Mouse (Mus musculus) yolk sac, embryonic 10.5 days (tissue): ENCODE data around the gene Gm973.
"Not testable (repeated sequence)": the region's sequence is repeated elsewhere in the genome, so short reads cannot be mapped to it uniquely, and the experiment has no call there.

Experiments
- DNase-seq: peaks from one replicate; pipeline ENCODE4 v3.0.0-alpha.2; 2017; ENCODE audit warnings: low spot score

The Gm973 gene

GRCm38 (mm10) chr1:59589271-59589670 is 73.2 kb downstream of the Gm973 start:
- no peak for DNase-seq

DNA sequence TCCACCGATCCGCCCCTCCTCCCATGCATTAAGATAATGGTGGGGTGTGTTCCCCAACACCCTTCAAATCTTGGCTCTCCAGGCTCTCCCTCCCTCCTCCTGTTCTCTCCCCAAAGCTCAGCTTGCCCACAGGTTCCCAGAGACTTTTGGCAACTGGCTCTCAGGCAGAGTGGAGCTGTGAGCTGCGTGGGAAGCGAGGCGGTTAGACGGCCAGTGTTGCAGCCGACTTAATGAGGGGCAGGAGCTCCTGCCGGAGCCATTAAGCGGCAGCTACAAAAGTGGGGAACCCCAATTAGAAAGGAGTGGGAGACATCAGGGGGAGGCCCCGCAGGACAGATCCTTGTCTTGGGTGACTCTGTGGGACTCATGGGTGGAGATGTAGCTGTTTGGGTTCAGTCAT is 76.3 kb downstream of the Gm973 start:
- DNase-seq: no peak

DNA sequence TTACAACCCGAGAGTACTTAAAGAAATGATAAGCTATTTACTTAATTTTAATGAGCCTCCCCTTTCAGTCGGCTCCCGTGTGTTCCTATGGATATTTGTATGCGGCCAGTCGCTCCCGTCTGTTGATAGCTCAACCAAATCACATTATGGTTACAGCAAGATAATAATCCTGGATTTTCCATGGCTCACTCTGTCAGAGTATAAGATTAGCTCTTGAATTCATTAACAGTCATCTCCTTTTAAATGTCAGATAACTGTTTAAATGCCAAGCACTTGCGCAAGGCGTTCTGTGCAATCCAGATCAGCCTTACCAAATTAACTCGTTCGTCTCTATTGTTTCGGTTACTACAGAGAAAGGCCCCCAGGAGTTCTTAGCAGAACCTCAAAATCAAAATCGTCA is 76.8 kb downstream of the Gm973 start:
- DNase-seq: no peak

DNA sequence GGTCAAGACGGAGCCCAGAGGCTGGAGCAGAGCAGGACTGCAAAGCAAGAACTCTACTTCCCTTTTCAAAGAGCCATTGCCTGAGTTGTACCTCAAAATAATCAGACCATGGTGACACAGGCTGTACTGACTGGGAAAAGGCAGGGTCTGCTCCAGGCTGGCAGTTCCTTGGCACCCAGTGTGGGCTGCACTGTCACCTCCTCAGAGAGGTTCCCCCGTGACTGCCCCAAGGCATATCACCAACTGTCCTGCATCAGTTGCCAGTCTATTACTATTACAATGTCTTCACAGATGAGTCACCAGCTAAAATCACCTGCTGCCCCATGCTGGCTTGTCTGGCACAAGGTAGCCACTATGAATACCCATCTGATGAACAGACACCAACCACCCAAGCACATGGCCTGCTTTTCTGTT is 77.6 kb downstream of the Gm973 start:
- no peak for DNase-seq

DNA sequence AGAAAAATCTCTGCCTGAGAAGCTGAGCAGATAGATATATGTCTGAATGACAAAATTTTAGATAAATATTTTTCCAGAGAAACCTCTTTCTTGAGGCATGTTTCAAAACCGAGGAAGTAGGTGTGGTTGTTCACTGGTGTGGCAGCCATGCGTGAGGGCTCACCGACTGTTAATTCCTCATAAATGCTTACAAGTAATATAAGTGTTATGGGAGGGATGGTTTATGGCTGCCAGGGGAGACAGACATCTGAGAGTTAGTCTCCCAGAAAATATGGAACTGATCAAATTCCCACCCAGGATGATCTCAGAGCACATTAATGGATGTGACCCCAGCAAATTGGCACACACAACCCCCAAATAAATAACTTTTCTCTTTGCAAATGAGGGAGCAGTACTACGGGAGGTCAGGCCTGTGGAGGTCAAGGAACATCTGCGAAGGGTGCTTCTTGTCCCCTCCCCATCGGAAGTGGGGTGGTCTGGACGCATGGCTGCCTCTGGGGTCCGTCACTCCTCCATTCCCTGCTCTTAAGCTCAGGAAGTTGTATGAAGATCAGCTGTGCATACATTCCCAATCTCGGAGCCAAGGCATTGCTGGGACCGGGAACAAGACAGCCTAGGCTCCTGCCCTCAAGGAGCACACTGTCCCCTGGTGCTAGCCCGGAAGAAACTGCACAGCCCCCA is 78.7 kb downstream of the Gm973 start:
- no peak for DNase-seq

DNA sequence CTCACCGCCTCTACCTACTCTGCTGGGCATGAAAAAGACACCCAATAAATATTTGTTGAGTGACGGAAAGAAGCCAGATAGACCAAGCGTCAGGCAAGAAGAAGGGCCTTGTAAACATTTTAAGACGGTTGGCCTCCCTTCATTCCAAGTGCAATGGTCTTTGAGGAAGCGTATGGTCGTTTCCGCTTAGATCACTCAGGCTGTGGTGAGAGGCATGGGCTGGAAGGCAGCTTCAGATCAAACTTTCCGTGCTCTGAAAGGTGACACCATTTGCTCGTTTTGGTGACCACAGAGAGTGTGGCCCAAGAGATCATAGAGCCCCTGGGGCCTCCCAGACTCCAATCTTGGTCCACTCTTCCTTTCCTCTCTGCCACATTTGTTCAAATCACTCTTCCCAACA is 79.5 kb downstream of the Gm973 start:
- DNase-seq: no peak

- no peak for DNase-seq
These were observed 86.7 kb downstream of the Gm973 start for GRCm38 (mm10) chr1:59602531-59603416.

GRCm38 (mm10) chr1:59603417-59603712 is 87.3 kb downstream of the Gm973 start:
- DNase-seq: no peak

DNA sequence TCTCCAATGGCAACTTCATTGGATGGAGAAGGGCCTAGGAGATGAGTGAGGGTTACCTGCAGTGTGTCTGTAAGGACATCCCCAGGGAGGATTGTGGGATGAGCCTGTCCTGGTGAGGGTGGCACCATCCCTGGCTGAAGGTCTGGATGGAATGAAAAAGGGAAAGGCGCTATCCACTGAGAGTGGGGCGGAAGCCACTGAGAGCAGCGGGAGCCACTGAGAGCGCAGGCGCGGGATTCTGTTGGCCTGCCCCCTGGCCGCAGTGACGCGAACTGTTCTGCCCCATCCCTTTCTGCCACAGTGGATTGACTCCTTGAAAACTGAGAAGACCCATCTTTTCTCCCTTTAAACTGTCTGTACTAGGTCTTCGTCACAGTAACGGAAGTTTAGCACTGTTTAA is 87.8 kb downstream of the Gm973 start:
- DNase-seq: no peak

DNA sequence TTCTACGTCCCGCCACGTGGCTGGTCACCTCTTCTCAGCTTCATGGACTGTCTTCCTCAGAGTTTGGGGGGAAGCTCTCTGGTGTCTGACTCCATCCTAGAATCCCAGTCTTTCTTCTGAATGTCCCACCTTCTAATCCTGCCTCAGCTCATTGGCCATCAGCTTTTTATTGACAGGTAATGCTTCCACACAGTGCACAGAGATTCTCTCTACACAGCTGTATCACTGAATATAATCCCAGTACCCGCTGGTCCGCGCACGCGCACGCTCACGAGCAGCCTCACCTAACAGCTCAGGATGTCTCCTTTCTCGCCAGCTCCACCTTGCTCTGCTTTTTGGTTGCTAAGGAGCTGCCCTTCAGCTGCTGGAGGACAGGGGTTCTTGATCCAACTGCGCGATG is 90.4 kb downstream of the Gm973 start:
- no peak for DNase-seq

DNA sequence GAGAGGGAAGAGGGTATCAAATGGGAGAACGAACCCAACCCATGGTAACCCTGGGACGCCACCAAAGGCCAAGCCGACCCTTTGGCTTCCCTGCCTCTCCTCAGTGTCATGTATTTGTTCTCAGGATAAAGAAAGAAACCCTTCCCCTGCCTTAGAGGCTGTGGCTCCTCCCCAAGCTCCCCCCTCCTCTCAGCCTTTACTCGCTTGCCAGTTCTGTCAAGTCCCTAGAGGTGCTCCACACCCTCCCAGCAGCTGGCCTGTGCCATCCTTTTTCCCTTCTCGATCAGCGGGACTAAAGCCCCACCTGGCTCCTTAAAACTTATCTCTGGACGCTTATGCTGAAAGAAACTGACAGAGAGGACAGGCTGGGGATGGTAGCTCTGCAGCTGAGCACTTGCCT is 91.0 kb downstream of the Gm973 start:
- no peak for DNase-seq

- no peak for DNase-seq
These were observed 92.2 kb downstream of the Gm973 start for GRCm38 (mm10) chr1:59608125-59608762.

DNA sequence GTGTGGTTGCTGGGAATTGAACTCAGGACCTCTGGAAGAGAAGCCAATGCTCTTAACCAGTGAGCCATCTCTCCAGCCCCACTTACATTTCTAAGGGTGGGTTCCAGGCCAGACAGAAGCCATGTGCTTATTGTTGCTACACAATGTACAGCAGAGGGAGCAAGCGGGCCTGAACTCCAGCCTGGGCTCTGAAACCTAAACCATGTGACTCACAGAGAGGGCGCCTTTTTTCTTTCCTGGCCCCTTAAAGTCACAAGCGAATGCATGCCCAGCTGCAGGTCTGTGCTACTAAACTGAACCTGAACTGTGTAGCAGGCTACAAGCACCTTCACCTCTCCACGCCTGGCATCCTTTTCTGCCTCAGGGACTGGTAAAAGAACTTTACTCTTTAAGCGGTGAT is 92.9 kb downstream of the Gm973 start:
- no peak for DNase-seq

DNA sequence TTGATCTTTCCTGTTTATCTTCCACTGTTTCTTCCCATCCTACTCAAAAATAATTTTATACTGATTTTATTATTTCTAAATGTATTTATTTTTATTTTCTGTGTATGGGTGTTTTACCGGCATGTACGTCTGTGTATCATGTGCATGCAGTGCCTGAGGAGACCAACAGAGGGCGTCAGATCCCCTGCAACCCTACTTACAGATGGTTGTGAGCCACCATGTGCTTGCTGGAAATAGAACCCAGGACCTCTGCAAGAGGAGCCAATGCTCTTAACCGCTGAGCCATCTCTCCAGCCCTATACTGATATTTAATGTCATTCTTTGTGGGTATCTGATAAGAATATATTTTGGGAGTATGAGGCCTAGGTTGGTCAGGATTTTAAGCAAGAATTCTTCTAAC is 93.4 kb downstream of the Gm973 start:
- no peak for DNase-seq

- DNase-seq: peak; percentile 15
These were observed 93.8 kb downstream of the Gm973 start for GRCm38 (mm10) chr1:59609896-59610295.

- no peak for DNase-seq
These were observed 94.9 kb downstream of the Gm973 start for GRCm38 (mm10) chr1:59610929-59611328.

DNA sequence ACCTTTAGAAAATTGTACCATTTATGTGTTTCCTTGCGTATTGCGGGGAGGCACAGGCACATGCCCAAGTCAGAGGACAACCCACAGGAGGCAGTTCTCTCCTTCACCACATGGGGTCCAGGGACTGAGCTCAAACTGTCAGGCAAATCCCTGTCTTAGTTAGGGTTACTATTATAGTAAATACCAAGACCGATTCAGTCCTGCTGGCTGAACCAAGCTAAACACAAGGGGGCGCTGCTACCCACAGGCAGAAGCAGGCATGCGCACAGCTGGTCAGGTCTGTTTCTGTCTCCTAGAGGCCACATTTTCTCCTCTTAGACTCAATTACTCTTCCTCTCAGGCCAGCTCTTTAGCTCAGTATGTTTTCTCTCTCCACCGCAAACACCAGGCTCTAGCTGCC is 97.7 kb downstream of the Gm973 start:
- peak; percentile 49 for DNase-seq

DNA sequence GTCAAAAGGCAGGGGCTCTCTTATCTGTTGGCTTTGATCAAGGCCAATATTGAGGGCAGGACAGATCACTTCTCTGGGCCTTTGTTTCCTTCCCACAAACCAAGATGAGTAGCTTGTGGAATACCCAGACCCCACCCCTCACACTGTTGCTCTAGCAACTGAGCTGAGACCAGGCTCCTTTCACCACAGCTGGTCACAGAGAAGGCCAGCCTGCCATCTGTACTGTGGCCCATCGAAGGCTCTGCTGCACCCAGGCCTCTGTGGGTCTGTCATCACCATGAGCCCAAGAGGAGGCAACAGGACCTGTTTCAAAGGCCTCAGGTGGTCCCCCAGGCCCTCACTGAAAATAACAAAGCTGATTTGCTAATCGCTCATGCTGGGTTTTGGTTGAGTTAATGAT is 99.0 kb downstream of the Gm973 start:
- no peak for DNase-seq

DNA sequence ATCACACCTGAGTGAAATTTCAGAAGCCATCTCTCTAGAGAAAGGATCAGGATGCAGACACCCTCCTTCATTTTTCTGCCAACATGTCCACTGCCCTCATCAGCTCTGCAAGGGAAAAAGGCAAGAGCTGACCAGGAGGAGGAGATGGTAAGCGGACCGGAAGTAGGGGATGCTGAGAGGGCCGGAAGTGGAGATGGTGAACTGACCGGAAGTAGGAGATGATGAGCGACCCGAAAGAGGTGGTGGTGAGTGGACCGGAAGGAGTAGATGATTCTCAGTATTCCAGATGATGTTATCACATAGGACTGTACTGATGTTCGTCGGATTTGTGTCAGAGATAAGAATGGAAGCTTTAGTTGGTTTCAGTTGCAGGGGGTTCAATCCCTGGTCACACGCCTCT is 103.1 kb downstream of the Gm973 start:
- DNase-seq: no peak

DNA sequence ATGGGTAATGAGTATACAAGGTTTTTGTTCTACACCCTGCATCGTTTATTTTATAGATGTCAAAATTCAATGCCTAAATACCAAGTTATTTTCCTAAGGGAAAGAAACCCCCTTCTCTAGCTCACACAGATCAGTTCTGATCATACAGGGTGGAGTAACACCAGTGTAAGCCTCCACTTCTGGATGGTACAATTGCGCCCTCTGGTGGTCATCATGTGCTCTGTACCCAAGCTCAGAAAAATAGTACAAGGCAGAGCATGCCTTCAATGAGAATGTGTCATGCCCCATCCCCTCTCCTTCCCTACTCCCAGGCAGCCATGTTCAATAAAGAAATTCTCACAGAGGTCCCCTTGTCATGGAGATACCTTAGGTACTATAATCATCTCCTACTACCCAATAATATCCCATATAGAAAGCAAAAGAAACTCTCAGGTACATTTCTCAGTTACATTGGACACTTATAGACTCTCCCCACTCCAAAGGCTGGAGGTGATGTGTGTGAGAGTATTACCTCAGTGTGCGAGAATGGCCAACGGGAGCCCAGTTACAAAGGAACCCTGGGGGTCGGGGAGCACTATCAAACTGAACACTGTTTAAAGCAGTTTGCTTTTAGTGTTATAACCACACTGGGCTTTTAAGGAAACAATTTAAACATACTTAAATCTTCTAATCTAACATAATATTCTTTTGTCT is 107.4 kb downstream of the Gm973 start:
- DNase-seq: peak; percentile 41

DNA sequence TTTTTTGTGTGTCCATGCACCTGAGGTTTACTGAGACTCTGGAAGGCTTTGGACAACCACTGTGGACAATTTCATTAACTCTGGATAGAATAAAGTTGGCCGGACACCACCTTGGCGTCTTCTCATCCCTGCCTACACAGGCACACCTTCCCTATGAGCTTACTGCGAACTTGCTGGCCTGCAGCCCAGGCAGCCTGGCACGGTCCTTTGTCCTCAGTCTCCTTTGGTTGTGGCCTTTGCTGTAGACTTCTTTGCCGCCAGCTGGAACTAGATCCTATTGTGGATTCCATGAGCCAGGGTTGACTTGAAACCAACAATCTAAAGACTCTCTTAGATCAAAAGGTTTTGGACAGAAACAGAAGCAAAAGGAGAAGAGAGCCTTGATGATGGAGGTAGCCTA is 109.3 kb downstream of the Gm973 start:
- DNase-seq: no peak

- no peak for DNase-seq
These were observed 113.1 kb downstream of the Gm973 start for GRCm38 (mm10) chr1:59629194-59629593.

DNA sequence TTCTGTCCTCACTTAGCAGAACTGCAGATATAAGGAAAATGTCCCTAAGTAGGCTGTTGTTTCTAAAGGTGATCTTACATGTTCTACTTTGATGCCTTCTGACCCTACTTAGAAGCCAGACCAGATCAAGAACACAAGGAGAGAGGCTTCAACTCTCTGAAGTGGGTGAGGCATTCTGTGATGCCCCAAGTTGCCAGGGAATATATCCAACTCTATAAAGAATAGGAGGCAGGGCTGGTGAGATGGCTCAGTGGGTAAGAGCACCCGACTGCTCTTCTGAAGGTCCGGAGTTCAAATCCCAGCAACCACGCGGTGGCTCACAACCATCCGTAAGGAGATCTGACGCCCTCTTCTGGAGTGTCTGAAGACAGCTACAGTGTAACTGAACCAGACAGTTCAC is 114.3 kb downstream of the Gm973 start:
- not testable (repeated sequence) for DNase-seq
